Mouse (Mus musculus) myocyte (in vitro differentiated cells): Measurements from ENCODE around the gene Fbxo31. TPM values are rescaled to one million over a fixed set of nuclear protein-coding genes. Genes with fewer than 3 reads are reported as not detected.

Experiments used
- H3K27me3 ChIP-seq: one replicate; pipeline ENCODE4 v1.6.1; 2011; ENCODE audit not compliant: control insufficient read depth, insufficient read depth, insufficient read length
- H3K36me3 ChIP-seq: one replicate; pipeline ENCODE4 v1.6.1; 2011; ENCODE audit not compliant: control insufficient read depth, insufficient read depth
- H3K4me2 ChIP-seq: one replicate; pipeline ENCODE4 v1.6.1; 2011; ENCODE audit warnings: low read depth, control low read depth
- H3K4me3 ChIP-seq: one replicate; pipeline ENCODE4 v1.5.1; 2011; ENCODE audit warnings: mild to moderate bottlenecking, control low read depth, moderate library complexity
- H3K79me2 ChIP-seq: one replicate; pipeline ENCODE4 v1.6.1; 2011; ENCODE audit not compliant: control insufficient read depth, insufficient read depth
- H3ac ChIP-seq: one replicate; pipeline ENCODE4 v1.6.1; 2011; ENCODE audit not compliant: control insufficient read depth, insufficient read length
- CEBPB ChIP-seq: IDR thresholded peaks from 2 replicates; pipeline ENCODE4 v1.6.1; 2011; ENCODE audit warnings: mild to moderate bottlenecking, moderate library complexity; ENCODE audit not compliant: poor library complexity, insufficient read depth, severe bottlenecking
- E2F4 ChIP-seq: IDR thresholded peaks from one replicate; pipeline ENCODE4 v1.6.1; 2011; ENCODE audit warnings: mild to moderate bottlenecking, control low read depth, moderate library complexity; ENCODE audit not compliant: insufficient read depth
- MAX ChIP-seq: IDR thresholded peaks from one replicate; pipeline ENCODE4 v1.6.1; 2011; ENCODE audit warnings: low read depth, mild to moderate bottlenecking, control low read depth
- MYOD1 ChIP-seq, 3 experiments: IDR thresholded peaks; one replicate each; pipeline ENCODE4 v1.6.1; 2011; ENCODE audit warnings: control low read depth in 2 of 3, low read depth in 2 of 3, mild to moderate bottlenecking in 2 of 3, moderate library complexity in 1 of 3; ENCODE audit not compliant: insufficient read length in 2 of 3, control insufficient read depth in 1 of 3
- MYOG ChIP-seq, 3 experiments: IDR thresholded peaks; one replicate each; pipeline ENCODE4 v1.6.1; 2011; ENCODE audit warnings: control low read depth in 2 of 3, low read depth in 2 of 3, mild to moderate bottlenecking in 2 of 3; ENCODE audit not compliant: insufficient read length in 2 of 3, control insufficient read depth in 1 of 3, insufficient read depth in 1 of 3
- POLR2A ChIP-seq: IDR thresholded peaks from one replicate; pipeline ENCODE4 v1.6.1; 2011; ENCODE audit warnings: low read depth, mild to moderate bottlenecking, control low read depth, moderate library complexity; ENCODE audit not compliant: insufficient read length
- POLR2AphosphoS2 ChIP-seq: IDR thresholded peaks from one replicate; pipeline ENCODE4 v1.6.1; 2011; ENCODE audit warnings: low read depth, control low read depth; ENCODE audit not compliant: insufficient read length
- REST ChIP-seq: IDR thresholded peaks from one replicate; pipeline ENCODE4 v1.6.1; 2011; ENCODE audit warnings: mild to moderate bottlenecking, control low read depth, moderate library complexity; ENCODE audit not compliant: insufficient read depth, insufficient read length
- SRF ChIP-seq: IDR thresholded peaks from one replicate; pipeline ENCODE4 v1.6.1; 2011; ENCODE audit warnings: low read depth; ENCODE audit not compliant: control insufficient read depth, insufficient read length
- TCF12 ChIP-seq: IDR thresholded peaks from one replicate; pipeline ENCODE4 v1.6.1; 2011; ENCODE audit warnings: mild to moderate bottlenecking, control low read depth; ENCODE audit not compliant: poor library complexity, insufficient read depth, severe bottlenecking
- TCF3 ChIP-seq: IDR thresholded peaks from one replicate; pipeline ENCODE4 v1.6.1; 2011; ENCODE audit warnings: low read depth, control low read depth; ENCODE audit not compliant: insufficient read length
- USF1 ChIP-seq: IDR thresholded peaks from one replicate; pipeline ENCODE4 v1.6.1; 2011; ENCODE audit warnings: low read depth, mild to moderate bottlenecking, control low read depth, moderate library complexity
- polyA plus RNA-seq: library from polyadenylated mRNA; unstranded; fragments of >200 nt; fragmentation: generic; extraction: Trizol; gene quantifications from one replicate; pipeline ENCODE4 v1.2.1, GENCODE M21; 2012; ENCODE audit warnings: missing spikeins

The Fbxo31 gene
- polyA plus RNA-seq, 1 experiment: 23.3 TPM

DNA sequence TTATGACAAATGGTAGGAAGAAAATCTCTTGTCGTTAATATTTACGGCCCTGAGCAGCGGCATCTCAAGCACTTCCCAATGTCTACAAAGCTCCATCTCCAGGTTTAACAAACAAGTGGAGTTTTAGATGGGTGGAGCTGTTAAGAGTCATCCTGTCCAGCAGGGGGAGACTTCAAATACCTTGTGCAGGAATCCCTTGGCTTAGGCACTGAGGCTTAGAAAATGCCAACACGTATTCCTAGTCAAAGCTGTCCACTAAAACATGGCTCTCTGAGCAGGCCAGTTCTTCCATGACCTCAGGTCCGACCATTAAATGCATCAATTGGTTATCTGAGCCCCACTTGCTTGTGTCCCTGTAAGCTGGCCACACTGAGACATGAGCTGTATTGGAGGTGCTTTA, 29.1 kb upstream of the Fbxo31 start:
- no peaks in the 10 kb centered on the region for H3K79me2 ChIP-seq
- H3K4me2 ChIP-seq: no peak overlapping the region
- H3K27me3 ChIP-seq: no peaks in the 10 kb centered on the region
- H3K36me3 ChIP-seq: peaks cover 10% of the 10 kb centered on the region
- no peak overlapping the region for H3K4me3 ChIP-seq
- no peak overlapping the region for H3ac ChIP-seq
- TF ChIP-seq E2F4: no peak
- no peak for TF ChIP-seq MYOD1 (IDR thresholded peaks at IDR 0.05; ENCODE audit: control insufficient read depth in 1 of 3, insufficient read length in 2 of 3, low read depth in 2 of 3)
- no peak for TF ChIP-seq CEBPB
- no peak for TF ChIP-seq POLR2A
- no peak for TF ChIP-seq MYOG (IDR thresholded peaks at IDR 0.05; ENCODE audit: control insufficient read depth in 1 of 3, insufficient read depth in 1 of 3, insufficient read length in 2 of 3, low read depth in 2 of 3)
- no peak for TF ChIP-seq POLR2AphosphoS2
- no peak for TF ChIP-seq USF1
- no peak for TF ChIP-seq TCF12
- TF ChIP-seq MAX: no peak
- no peak for TF ChIP-seq SRF

DNA sequence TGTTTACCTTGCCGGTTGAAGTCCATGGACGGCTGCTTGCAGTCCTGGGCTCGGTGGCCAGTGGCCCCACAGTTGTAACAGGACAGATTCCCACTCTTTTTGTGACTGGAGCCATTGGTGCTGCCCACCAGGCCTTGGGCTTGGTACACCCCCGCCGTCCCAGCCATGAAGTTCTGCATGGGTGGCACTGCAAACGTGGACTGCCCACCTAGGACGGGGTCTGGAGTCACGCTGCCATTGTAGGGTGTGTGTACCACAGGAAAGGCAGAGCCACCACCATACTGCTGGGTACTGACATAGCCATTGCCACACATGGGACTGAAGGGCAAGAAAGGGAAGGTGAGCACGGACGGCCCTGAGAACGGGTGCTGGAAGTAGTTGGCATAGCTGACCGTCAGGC, 25.2 kb upstream of the Fbxo31 start:
- no peak for TF ChIP-seq TCF3
- TF ChIP-seq REST: no peak
- no peak for TF ChIP-seq MYOG (IDR thresholded peaks at IDR 0.05; ENCODE audit: control insufficient read depth in 1 of 3, insufficient read depth in 1 of 3, insufficient read length in 2 of 3, low read depth in 2 of 3)
- no peak for TF ChIP-seq POLR2AphosphoS2
- TF ChIP-seq E2F4: no peak
- no peak for TF ChIP-seq SRF
- TF ChIP-seq MYOD1 (IDR thresholded peaks at IDR 0.05; ENCODE audit: control insufficient read depth in 1 of 3, insufficient read length in 2 of 3, low read depth in 2 of 3): no peak
- TF ChIP-seq USF1: no peak
- TF ChIP-seq CEBPB: no peak
- no peak for TF ChIP-seq POLR2A
- peaks cover 9% of the 10 kb centered on the region for H3K36me3 ChIP-seq
- H3ac ChIP-seq: no peak overlapping the region
- H3K27me3 ChIP-seq: no peaks in the 10 kb centered on the region
- no peak overlapping the region for H3K4me2 ChIP-seq
- H3K79me2 ChIP-seq: no peaks in the 10 kb centered on the region
- no peak overlapping the region for H3K4me3 ChIP-seq

- no peak overlapping the region for H3ac ChIP-seq
- TF ChIP-seq SRF (no peak), POLR2AphosphoS2 (no peak), MYOD1 (IDR thresholded peaks at IDR 0.05; ENCODE audit: control insufficient read depth in 1 of 3, insufficient read length in 2 of 3, low read depth in 2 of 3) (peak in 1 of 3 experiments; percentile 49), E2F4 (no peak), MAX (no peak), POLR2A (no peak), TCF3 (no peak), REST (no peak)
- H3K4me3 ChIP-seq: no peak overlapping the region
- no peaks in the 10 kb centered on the region for H3K79me2 ChIP-seq
- H3K36me3 ChIP-seq: peaks cover 9% of the 10 kb centered on the region
- H3K27me3 ChIP-seq: no peaks in the 10 kb centered on the region
- no peak overlapping the region for H3K4me2 ChIP-seq
These were observed 24.3 kb upstream of the Fbxo31 start for GRCm38 (mm10) chr8:121602860-121603259.

GRCm38 (mm10) chr8:121602411-121602810, 23.8 kb upstream of the Fbxo31 start:
- peaks cover 10% of the 10 kb centered on the region for H3K36me3 ChIP-seq

GRCm38 (mm10) chr8:121599842-121600241, 21.2 kb upstream of the Fbxo31 start:
- no peak overlapping the region for H3K4me3 ChIP-seq
- TF ChIP-seq TCF12 (no peak), POLR2AphosphoS2 (peak; percentile 61)
- H3K4me2 ChIP-seq: no peak overlapping the region
- peaks cover 17% of the 10 kb centered on the region for H3K36me3 ChIP-seq
- no peak overlapping the region for H3ac ChIP-seq
- H3K27me3 ChIP-seq: no peaks in the 10 kb centered on the region
- no peaks in the 10 kb centered on the region for H3K79me2 ChIP-seq

More at GRCm38 (mm10) chr8:121602411-121602810, 23.8 kb upstream of the Fbxo31 start:
- H3K4me2 ChIP-seq: no peak overlapping the region
- TF ChIP-seq MYOG (IDR thresholded peaks at IDR 0.05; ENCODE audit: control insufficient read depth in 1 of 3, insufficient read depth in 1 of 3, insufficient read length in 2 of 3, low read depth in 2 of 3): no peak
- TF ChIP-seq POLR2A: no peak
- no peak for TF ChIP-seq SRF
- peak in 1 of 3 experiments; percentile 40 for TF ChIP-seq MYOD1 (IDR thresholded peaks at IDR 0.05; ENCODE audit: control insufficient read depth in 1 of 3, insufficient read length in 2 of 3, low read depth in 2 of 3)
- H3ac ChIP-seq: no peak overlapping the region
- no peak overlapping the region for H3K4me3 ChIP-seq
- no peaks in the 10 kb centered on the region for H3K27me3 ChIP-seq
- no peaks in the 10 kb centered on the region for H3K79me2 ChIP-seq

GRCm38 (mm10) chr8:121598892-121599291, 20.3 kb upstream of the Fbxo31 start:
- peaks cover 2% of the 10 kb centered on the region for H3K79me2 ChIP-seq

More at GRCm38 (mm10) chr8:121598892-121599291, 20.3 kb upstream of the Fbxo31 start:
- no peak overlapping the region for H3K4me2 ChIP-seq
- no peak overlapping the region for H3K4me3 ChIP-seq
- H3K27me3 ChIP-seq: no peaks in the 10 kb centered on the region
- H3ac ChIP-seq: no peak overlapping the region
- TF ChIP-seq MYOD1 (IDR thresholded peaks at IDR 0.05; ENCODE audit: control insufficient read depth in 1 of 3, insufficient read length in 2 of 3, low read depth in 2 of 3) (no peak), POLR2AphosphoS2 (peak; percentile 80)
- H3K36me3 ChIP-seq: peaks cover 20% of the 10 kb centered on the region
